Mouse (Mus musculus): ENCODE data around the gene Arpc2. TPM values are rescaled to one million over a fixed set of nuclear protein-coding genes. Genes with fewer than 3 reads are reported as not detected.
A peak's percentile ranks its signal among the peaks of the same experiment; 100 is the strongest.

The Arpc2 gene
- polyA plus RNA-seq, 1 experiment from 2014 or later, result 475 TPM

DNA sequence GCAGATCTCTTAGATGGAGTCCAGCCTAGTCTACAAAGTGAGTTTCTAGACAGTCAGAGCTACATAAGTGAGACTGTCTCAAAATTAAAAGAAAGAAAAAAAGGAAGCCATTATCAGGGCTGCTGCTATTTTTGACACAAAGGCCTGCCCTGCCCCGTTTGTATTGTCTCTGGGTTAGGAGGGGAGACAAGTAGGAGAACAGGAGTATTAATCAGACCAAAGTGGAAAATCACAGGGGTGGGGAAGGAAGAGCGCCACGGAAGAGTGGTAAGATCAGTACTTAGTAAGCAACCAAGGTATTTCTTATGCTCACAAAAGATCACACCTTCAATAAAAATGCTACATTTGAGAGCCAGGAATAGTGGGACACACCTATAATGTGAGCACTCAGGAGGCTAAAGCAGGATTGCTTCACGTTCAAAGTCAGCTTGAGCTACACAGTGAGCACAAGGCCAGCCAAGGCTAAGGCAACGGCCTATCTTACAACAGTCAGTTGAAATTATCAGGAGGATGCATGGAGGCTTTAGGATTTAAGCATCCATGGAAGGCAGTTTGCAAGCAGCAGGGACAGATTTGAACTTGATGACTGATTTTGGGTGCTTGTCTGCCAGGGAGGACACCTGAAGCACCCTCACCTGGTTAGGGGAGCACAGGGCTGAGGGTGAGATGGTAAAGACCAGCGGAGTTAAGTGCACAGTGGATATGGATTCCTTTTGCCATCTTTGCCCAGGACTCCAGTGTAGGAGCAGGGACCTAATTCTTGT, 64.6 kb downstream of the Arpc2 start:
- Histone ChIP-seq H3K4me3 (no peak overlapping the region), H3K9me3 (no peaks in the 10 kb centered on the region), H3K27me3 (ENCODE audit: insufficient read depth, poor library complexity, severe bottlenecking) (no peaks in the 10 kb centered on the region), H3K36me3 (peaks cover 4% of the 10 kb centered on the region; the same call in 1 of the 2 replicates), H3K4me1 (peaks cover 88% of the 10 kb centered on the region), H3K27ac (peak overlapping the region; percentile 26; the same call in 1 of the 2 replicates)
- 62% methylated on average over 6 of the region's 6 CpGs for WGBS
- no peak for DNase-seq (ENCODE audit: low spot score)

DNA sequence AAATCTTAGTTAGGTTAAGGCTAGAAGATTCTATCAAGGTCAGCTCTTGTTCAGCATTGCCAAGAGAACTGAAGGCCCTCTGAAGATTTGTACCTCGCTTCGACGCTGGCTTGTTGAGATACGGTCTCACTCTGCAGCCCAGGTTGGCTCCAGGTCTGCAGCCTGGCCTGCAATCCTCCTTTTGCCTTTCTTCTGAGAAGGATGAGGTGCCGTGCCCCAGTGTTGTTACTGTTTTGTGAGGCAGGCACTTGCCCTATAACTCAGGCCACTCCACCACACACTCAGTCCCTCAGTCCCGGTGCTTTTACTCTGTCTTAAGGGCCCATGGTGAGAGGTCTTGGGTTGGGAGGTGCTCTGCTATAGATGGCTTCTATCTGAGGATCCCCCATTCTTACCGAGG, 66.3 kb downstream of the Arpc2 start:
- H3K9me3 ChIP-seq, result no peaks in the 10 kb centered on the region
- peaks cover 4% of the 10 kb centered on the region; the same call in 1 of the 2 replicates for H3K36me3 ChIP-seq
- no peak for DNase-seq (ENCODE audit: low spot score)
- H3K4me3 ChIP-seq, result peak overlapping the region; percentile 68
- H3K27ac ChIP-seq, result 0 out of 2 replicates have a peak overlapping the region, but pooled peaks have one; percentile 37
- peaks cover 71% of the 10 kb centered on the region for H3K4me1 ChIP-seq
- no peaks in the 10 kb centered on the region for H3K27me3 ChIP-seq (ENCODE audit: insufficient read depth, poor library complexity, severe bottlenecking)
- 85% methylated on average over 7 of the region's 7 CpGs for WGBS

DNA sequence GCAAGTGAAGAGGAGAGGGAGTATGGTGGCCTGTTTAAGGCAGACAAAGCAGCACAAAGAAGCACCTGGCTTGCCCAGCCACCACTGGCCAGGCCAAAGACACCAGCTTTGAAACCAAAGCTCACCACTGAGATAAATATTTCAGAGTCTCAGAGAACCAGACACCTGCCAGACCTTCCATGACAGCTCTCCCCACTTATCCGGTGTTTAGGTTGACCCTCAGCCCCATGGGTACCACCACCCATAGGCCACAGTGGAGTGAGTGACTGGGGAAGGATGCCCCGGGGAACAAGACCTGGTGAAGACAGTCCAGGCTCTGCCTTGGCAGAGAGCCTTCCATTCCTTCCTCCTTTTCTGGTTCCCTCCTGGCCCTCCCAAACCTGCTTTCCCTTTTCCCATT, 67.0 kb downstream of the Arpc2 start:
- no peak for DNase-seq (ENCODE audit: low spot score)
- Histone ChIP-seq H3K4me1 (peaks cover 66% of the 10 kb centered on the region), H3K36me3 (peaks cover 4% of the 10 kb centered on the region; the same call in 1 of the 2 replicates), H3K4me3 (peak overlapping the region; percentile 68), H3K27ac (0 out of 2 replicates have a peak overlapping the region, but pooled peaks have one; percentile 37), H3K9me3 (no peaks in the 10 kb centered on the region), H3K27me3 (ENCODE audit: insufficient read depth, poor library complexity, severe bottlenecking) (no peaks in the 10 kb centered on the region)
- WGBS, result 63% methylated on average over 2 of the region's 2 CpGs

DNA sequence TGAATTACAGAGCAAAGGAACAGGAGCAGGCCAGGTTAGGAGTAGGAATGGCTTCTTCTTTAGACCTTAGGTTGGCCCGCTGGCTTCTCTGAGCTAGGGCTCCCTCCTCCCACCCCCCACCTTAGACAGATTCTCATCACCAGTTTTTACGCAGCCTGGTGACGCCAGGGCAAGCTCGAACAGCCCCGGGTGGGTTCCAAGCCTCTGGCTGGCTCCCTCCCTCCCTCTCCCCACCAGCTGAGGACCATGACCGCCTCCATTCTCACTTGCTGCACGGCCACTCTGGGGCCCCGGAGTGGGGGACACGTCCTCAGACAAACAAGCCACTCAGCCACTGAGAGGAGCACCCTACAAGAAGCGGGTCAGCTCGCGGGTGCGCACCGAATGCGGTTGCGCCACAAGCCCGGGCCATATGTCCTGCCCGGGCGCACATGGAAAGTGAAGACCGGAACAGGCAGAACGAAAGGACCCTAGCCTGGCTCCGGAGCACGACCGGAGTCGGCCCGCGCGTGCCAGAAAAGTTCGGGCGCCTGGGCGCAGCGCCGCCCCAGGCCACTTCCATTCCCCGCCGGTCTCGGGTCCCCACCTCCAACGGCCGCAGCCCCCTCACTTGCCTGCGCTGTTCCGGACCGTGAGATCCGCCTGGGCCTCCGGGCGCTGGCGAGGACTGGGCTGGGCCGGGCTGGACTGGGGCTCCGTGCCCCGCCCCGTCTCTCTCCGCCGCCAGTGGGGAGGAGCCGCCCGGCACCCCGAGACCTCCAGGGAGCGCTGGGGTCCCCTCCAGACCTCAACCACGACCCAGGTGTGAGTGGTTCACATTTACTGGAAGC, 67.8 kb downstream of the Arpc2 start:
- no peaks in the 10 kb centered on the region for H3K9me3 ChIP-seq
- peak overlapping the region; percentile 96 for H3K27ac ChIP-seq
- no peaks in the 10 kb centered on the region for H3K27me3 ChIP-seq (ENCODE audit: insufficient read depth, poor library complexity, severe bottlenecking)
- H3K36me3 ChIP-seq, result no peaks in the 10 kb centered on the region
- peaks cover 65% of the 10 kb centered on the region for H3K4me1 ChIP-seq
- DNase-seq (ENCODE audit: low spot score), result peak; percentile 88
- WGBS, result under 1% methylated on average over 56 of the region's 56 CpGs
- H3K4me3 ChIP-seq, result peak overlapping the region; percentile 68

DNA sequence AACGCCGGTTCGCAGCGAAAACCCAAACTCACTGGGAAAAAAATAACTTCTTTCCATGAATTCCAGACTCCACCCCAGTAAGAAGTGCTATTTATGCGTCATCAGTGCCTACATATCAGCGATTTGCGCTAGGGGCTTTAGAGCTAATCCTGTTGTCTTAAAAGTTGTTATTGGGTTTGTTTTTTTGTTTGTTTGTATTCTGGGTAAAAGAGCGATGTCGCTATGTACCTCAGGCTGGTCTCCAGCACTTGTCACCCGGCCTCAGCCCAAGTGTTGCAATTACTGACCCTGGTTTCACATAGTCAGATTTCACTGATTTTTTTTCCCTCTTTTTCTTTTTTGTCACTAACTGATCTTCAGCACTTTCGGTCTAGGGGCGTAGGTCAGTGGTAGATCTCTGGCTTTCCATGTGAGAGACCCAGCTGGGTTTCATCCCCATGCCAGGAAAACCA, 68.5 kb downstream of the Arpc2 start:
- Histone ChIP-seq H3K9me3 (no peaks in the 10 kb centered on the region), H3K4me1 (peaks cover 64% of the 10 kb centered on the region), H3K4me3 (peak overlapping the region; percentile 68), H3K27ac (peak overlapping the region; percentile 96), H3K27me3 (ENCODE audit: insufficient read depth, poor library complexity, severe bottlenecking) (no peaks in the 10 kb centered on the region), H3K36me3 (no peaks in the 10 kb centered on the region)
- 4% methylated on average over 12 of the region's 12 CpGs for WGBS
- DNase-seq (ENCODE audit: low spot score), result no peak

DNA sequence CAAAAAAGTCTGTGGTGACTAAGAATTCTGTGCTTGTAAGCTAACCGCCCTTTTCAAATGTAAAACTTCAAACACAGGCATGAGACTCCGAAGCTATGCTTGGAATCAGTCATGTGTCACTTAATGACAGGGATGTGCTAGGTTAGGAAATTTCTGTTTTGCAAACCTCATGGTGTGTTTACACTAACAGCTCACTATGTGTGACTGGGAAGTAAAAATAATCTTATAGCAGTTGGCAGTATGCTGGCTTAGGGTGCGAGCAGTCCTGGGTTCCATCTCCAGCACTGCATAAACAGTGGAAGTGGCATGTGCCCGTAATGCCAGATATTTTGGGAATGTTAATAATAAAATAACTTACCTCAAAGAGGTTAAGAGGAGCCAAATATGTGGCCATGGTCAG, 69.1 kb downstream of the Arpc2 start:
- no peaks in the 10 kb centered on the region for H3K27me3 ChIP-seq (ENCODE audit: insufficient read depth, poor library complexity, severe bottlenecking)
- peaks cover 64% of the 10 kb centered on the region for H3K4me1 ChIP-seq
- H3K27ac ChIP-seq, result no peak overlapping the region
- WGBS, result 66% methylated on average over 4 of the region's 4 CpGs
- no peak overlapping the region for H3K4me3 ChIP-seq
- no peaks in the 10 kb centered on the region for H3K36me3 ChIP-seq
- no peak for DNase-seq (ENCODE audit: low spot score)
- H3K9me3 ChIP-seq, result no peaks in the 10 kb centered on the region

DNA sequence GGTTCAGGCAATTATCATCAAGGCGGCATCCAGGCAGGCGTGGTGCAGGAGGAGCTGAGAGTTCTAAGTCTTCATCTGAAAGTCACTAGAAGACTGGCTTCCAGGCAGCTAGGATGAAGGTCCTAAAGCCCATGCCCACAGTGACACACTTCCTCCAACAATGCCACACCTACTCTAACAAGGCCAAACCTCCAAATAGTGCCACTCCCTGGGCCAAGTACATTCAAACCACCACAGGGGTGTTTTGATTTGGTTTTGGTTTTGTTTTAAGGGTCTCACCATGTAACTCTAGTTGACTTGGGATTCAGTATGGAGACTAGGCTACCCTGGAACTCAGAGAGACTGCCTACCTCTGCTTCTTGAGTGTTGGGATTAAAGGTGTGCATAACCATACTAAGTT, 69.6 kb downstream of the Arpc2 start, which contains the start of gene Tmbim1:
TSS of gene Tmbim1 (minus strand) at position 101 of the 400 bp plus-strand sequence.
- Histone ChIP-seq H3K27ac (peak within 1 kb of the TSS; percentile 96), H3K36me3 (no peaks in the 10 kb centered on the region), H3K27me3 (ENCODE audit: insufficient read depth, poor library complexity, severe bottlenecking) (no peaks in the 10 kb centered on the region), H3K4me1 (peaks cover 60% of the 10 kb centered on the region), H3K9me3 (no peaks in the 10 kb centered on the region), H3K4me3 (peak within 1 kb of the TSS; percentile 68)
- no peak for DNase-seq (ENCODE audit: low spot score)
- WGBS, result 85% methylated on average over 2 of the region's 2 CpGs

DNA sequence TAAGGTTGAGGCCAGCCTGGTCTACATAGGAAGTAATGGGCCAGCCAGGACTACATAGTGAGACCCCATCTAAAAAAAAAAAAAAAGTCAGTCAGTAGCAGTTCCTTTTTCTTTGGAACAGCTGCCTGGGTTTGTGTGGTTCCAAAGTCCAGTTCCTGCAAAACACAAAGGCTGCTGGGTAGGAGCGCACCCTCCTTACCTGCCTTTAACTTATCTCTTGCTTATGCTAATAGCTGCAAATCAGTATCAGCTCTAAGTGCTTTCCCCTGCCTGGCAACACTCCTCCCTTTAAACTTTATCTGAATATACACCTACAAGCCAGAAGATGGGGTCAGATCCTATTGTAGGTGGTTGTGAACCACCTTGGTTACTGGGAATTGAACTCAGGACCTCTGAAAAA, 71.3 kb downstream of the Arpc2 start:
- no peak for DNase-seq (ENCODE audit: low spot score)
- Histone ChIP-seq H3K36me3 (no peaks in the 10 kb centered on the region), H3K27ac (no peak overlapping the region), H3K27me3 (ENCODE audit: insufficient read depth, poor library complexity, severe bottlenecking) (no peaks in the 10 kb centered on the region), H3K4me1 (peaks cover 50% of the 10 kb centered on the region), H3K4me3 (no peak overlapping the region), H3K9me3 (no peaks in the 10 kb centered on the region)
- WGBS, result 81% methylated on average over 1 of the region's 1 CpGs

DNA sequence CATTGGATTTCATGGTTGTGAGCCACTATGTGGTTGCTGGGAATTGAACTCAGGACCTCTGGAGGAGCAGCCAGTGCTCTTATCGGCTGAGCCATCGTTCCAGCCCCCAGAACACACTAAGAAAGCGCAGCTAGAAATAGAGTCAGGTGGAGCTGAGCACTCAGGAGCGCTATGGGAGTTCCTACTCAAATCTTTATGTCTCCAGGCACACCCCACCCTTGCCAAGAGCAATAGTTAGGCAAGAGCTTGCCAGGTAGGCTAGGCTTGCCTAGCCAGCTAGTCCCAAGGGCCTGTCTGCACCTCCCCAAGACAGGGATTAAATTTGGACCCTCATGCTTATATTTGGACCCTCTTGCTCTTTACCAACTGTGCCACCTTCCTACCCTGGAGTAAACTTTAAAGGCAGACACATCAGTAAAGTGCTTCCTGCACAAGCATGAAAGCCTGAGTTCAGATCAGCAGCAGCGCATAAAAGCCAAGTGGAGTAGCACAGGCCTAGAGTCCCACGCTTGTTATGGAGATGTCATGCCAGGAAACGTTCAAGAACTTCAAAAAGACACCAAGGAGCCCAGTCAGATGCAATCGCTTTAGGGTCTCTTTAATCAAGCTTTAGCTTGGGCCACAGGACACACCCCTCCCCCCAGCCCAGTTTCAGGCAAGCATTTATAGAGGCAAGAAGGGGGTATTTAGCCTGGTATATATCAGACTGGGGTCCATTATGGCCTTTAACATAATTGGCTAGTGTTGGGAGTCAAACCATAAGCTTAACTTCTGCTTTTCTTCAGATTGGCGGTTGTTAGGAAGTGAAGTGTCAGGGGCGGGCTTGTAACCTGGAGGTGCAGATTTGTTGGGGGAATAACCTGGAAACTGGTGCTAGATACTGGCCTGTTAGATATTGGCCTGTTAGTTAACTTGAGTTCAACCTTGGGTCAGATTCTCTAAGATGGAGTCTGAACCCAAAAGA, 72.4 kb downstream of the Arpc2 start:
- Histone ChIP-seq H3K27ac (no peak overlapping the region), H3K4me3 (no peak overlapping the region), H3K27me3 (ENCODE audit: insufficient read depth, poor library complexity, severe bottlenecking) (no peaks in the 10 kb centered on the region), H3K36me3 (no peaks in the 10 kb centered on the region), H3K4me1 (peaks cover 53% of the 10 kb centered on the region), H3K9me3 (no peaks in the 10 kb centered on the region)
- no peak for DNase-seq (ENCODE audit: low spot score)
- WGBS, result 71% methylated on average over 10 of the region's 10 CpGs

DNA sequence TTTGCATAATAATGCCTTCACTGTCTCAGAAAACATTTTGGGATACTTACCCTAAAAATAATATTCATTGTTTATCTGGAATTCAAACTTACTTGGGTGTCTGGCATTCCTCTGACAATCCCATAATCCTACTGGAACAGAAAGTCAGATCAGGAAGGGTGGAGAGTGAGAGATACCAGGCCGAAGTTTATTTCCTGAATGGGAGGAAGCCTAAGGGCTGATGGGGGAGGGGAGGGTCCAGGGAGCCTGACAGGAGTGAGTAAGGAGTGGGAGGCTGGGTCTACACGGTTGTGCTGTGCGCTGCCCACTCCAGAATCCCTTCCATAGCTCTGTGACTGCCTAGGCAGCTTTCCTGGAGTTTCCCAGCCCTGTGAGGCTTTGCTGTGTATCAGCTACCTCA, 73.9 kb downstream of the Arpc2 start:
- Histone ChIP-seq H3K36me3 (no peaks in the 10 kb centered on the region), H3K4me3 (no peak overlapping the region), H3K4me1 (peaks cover 42% of the 10 kb centered on the region), H3K9me3 (no peaks in the 10 kb centered on the region), H3K27me3 (ENCODE audit: insufficient read depth, poor library complexity, severe bottlenecking) (no peaks in the 10 kb centered on the region), H3K27ac (peak overlapping the region; percentile 83)
- DNase-seq (ENCODE audit: low spot score), result no peak
- 22% methylated on average over 3 of the region's 3 CpGs for WGBS

DNA sequence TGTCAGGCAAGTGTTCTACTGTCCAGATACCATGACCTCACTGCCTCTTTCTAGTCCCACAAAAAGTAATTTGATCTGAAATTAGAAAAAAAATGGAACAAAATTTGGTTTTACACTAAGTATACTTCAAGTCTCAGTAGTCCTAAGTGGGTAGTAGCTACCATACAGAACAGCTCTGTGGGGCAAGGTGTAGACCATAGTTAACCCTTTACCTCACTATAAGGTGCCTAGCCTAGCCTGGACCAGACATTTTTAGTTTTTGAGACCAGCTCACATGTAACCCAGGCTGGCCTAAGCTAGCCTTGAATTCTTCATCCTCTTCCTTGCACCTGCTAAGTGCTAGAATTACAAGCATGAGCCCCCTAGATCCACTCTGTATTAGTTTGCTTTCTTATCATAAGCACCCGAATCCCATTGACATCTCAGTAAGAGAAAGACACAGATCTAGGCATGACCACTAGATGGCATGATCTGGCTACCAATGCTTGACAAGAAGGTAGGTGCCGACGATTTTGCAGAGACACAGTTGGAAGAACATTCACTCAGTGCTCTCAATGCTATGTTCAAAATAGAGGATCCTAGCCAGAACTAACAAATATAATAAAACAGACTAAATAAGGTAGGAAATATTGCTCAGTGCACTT, 77.3 kb downstream of the Arpc2 start:
- H3K4me1 ChIP-seq, result peaks cover 37% of the 10 kb centered on the region
- H3K27ac ChIP-seq, result peak overlapping the region; percentile 67; the same call in 1 of the 2 replicates
- H3K36me3 ChIP-seq, result no peaks in the 10 kb centered on the region
- WGBS, result 2% methylated on average over 3 of the region's 3 CpGs
- H3K9me3 ChIP-seq, result no peaks in the 10 kb centered on the region
- no peak for DNase-seq (ENCODE audit: low spot score)
- H3K27me3 ChIP-seq (ENCODE audit: insufficient read depth, poor library complexity, severe bottlenecking), result no peaks in the 10 kb centered on the region
- H3K4me3 ChIP-seq, result no peak overlapping the region

DNA sequence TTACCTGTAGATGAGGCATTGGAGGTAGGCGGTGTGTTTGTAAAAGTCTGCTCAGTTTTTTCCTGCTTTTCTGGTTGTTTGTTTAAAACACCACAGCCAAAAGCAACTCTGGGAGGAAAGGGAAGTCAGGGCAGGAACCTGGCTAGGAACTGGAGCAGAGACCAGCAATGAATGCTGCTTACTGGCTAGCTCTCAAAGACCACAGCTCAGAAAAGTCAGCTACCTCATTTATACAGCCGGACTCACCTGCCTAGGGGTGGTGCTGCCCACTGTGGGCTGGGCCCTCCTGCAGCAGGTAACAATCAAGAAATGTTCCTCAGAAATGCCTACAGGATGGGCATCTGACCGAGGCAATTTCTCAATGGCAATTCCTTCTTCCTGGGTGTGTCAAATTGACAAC, 78.9 kb downstream of the Arpc2 start:
- Histone ChIP-seq H3K27ac (no peak overlapping the region), H3K9me3 (no peaks in the 10 kb centered on the region), H3K27me3 (ENCODE audit: insufficient read depth, poor library complexity, severe bottlenecking) (no peaks in the 10 kb centered on the region), H3K4me3 (no peak overlapping the region), H3K4me1 (peaks cover 23% of the 10 kb centered on the region), H3K36me3 (no peaks in the 10 kb centered on the region)
- WGBS, result 81% methylated on average over 3 of the region's 3 CpGs
- no peak for DNase-seq (ENCODE audit: low spot score)
